Mouse (Mus musculus) brown adipose tissue, adult 24 weeks (tissue): ENCODE data around the gene Syvn1. TPM values are rescaled to one million over a fixed set of nuclear protein-coding genes. Genes with fewer than 3 reads are reported as not detected.

Experiments used
- H3K27ac ChIP-seq: fragments of 200-500 bp; replicated peaks from 2 replicates; pipeline ENCODE4 v1.5.1; 2012; ENCODE audit warnings: low read depth, mild to moderate bottlenecking, low read length
- H3K4me1 ChIP-seq: fragments of 200-500 bp; 2 replicates; pipeline ENCODE4 v1.6.1; 2012; ENCODE audit warnings: low read length, mixed read lengths; ENCODE audit not compliant: control insufficient read depth, insufficient read depth, insufficient read length
- H3K4me3 ChIP-seq: fragments of 200-500 bp; 2 replicates; pipeline ENCODE4 v1.5.1; 2012; ENCODE audit warnings: low read depth, mild to moderate bottlenecking, low read length, moderate library complexity; ENCODE audit not compliant: insufficient read depth
- polyA plus RNA-seq: library from polyadenylated mRNA; stranded (reverse); fragments of >200 nt; gene quantifications from 2 replicates; pipeline ENCODE4 v1.2.4, GENCODE M21; 2012; ENCODE audit not compliant: missing spikeins, insufficient read depth, insufficient read length

Syvn1 gene
- 14.8 and 17.4 TPM in 2 replicates for polyA plus RNA-seq

GRCm38 (mm10) chr19:6046294-6047153 is at the start of gene Syvn1:
Gene Syvn1 (plus strand): TSS chr19:6046576.
- Histone ChIP-seq H3K4me1 (peaks cover 3% of the 10 kb centered on the region; the same call in 1 of the 2 replicates), H3K27ac (peak within 1 kb of the TSS; percentile 96), H3K4me3 (peak within 1 kb of the TSS; percentile 73)

GRCm38 (mm10) chr19:5998180-5998579 is 48.2 kb upstream of the Syvn1 start:
- no peak overlapping the region for H3K27ac ChIP-seq
- H3K4me3 ChIP-seq = no peak overlapping the region
- no peaks in the 10 kb centered on the region for H3K4me1 ChIP-seq

- H3K4me3 ChIP-seq = no peak overlapping the region
- H3K4me1 ChIP-seq = no peaks in the 10 kb centered on the region
Observed at GRCm38 (mm10) chr19:5999969-6000368, 46.4 kb upstream of the Syvn1 start.

GRCm38 (mm10) chr19:6005541-6005940 is 40.8 kb upstream of the Syvn1 start:
- Histone ChIP-seq H3K27ac (no peak overlapping the region), H3K4me3 (no peak overlapping the region), H3K4me1 (no peaks in the 10 kb centered on the region)

More at GRCm38 (mm10) chr19:5999969-6000368, 46.4 kb upstream of the Syvn1 start:
- no peak overlapping the region for H3K27ac ChIP-seq

- no peaks in the 10 kb centered on the region for H3K4me1 ChIP-seq
- H3K27ac ChIP-seq = no peak overlapping the region
- H3K4me3 ChIP-seq = no peak overlapping the region
Observed at GRCm38 (mm10) chr19:6007013-6007412, 39.4 kb upstream of the Syvn1 start.

GRCm38 (mm10) chr19:6009137-6009536 is 37.2 kb upstream of the Syvn1 start:
- Histone ChIP-seq H3K27ac (no peak overlapping the region), H3K4me1 (0 out of 2 replicates have a peak, but pooled peaks cover 2% of the 10 kb centered on the region), H3K4me3 (no peak overlapping the region)

- Histone ChIP-seq H3K27ac (no peak overlapping the region), H3K4me1 (0 out of 2 replicates have a peak, but pooled peaks cover 6% of the 10 kb centered on the region), H3K4me3 (0 out of 2 replicates have a peak overlapping the region, but pooled peaks have one; percentile 84)
Observed at GRCm38 (mm10) chr19:6013691-6014090, 32.7 kb upstream of the Syvn1 start.

- Histone ChIP-seq H3K27ac (peak overlapping the region; percentile 30), H3K4me1 (0 out of 2 replicates have a peak, but pooled peaks cover 6% of the 10 kb centered on the region), H3K4me3 (peak overlapping the region; percentile 84)
Observed at GRCm38 (mm10) chr19:6014991-6015510, 31.3 kb upstream of the Syvn1 start.

- Histone ChIP-seq H3K4me1 (0 out of 2 replicates have a peak, but pooled peaks cover 6% of the 10 kb centered on the region), H3K27ac (peak within 1 kb of the TSS; percentile 30), H3K4me3 (peak within 1 kb of the TSS; percentile 84)
Observed at GRCm38 (mm10) chr19:6015511-6016315, 30.7 kb upstream of the Syvn1 start, which contains the start of gene Capn1. Gene Capn1 (minus strand): TSS chr19:6015897.

- H3K4me3 ChIP-seq = no peak overlapping the region
- H3K4me1 ChIP-seq = 0 out of 2 replicates have a peak, but pooled peaks cover 6% of the 10 kb centered on the region
- no peak overlapping the region for H3K27ac ChIP-seq
Observed at GRCm38 (mm10) chr19:6016532-6016931, 29.8 kb upstream of the Syvn1 start.

GRCm38 (mm10) chr19:6018142-6019089 is 28.0 kb upstream of the Syvn1 start:
- no peak overlapping the region for H3K4me3 ChIP-seq
- H3K4me1 ChIP-seq = 0 out of 2 replicates have a peak, but pooled peaks cover 6% of the 10 kb centered on the region
- H3K27ac ChIP-seq = no peak overlapping the region

GRCm38 (mm10) chr19:6020276-6020675 is 26.1 kb upstream of the Syvn1 start:
- Histone ChIP-seq H3K4me1 (no peaks in the 10 kb centered on the region), H3K4me3 (no peak overlapping the region), H3K27ac (no peak overlapping the region)

GRCm38 (mm10) chr19:6023059-6023458 is 23.3 kb upstream of the Syvn1 start:
- Histone ChIP-seq H3K27ac (no peak overlapping the region), H3K4me3 (no peak overlapping the region), H3K4me1 (no peaks in the 10 kb centered on the region)

GRCm38 (mm10) chr19:6023930-6024329 is 22.4 kb upstream of the Syvn1 start:
- Histone ChIP-seq H3K27ac (no peak overlapping the region), H3K4me3 (no peak overlapping the region), H3K4me1 (no peaks in the 10 kb centered on the region)
